In the genomic region with DNA sequence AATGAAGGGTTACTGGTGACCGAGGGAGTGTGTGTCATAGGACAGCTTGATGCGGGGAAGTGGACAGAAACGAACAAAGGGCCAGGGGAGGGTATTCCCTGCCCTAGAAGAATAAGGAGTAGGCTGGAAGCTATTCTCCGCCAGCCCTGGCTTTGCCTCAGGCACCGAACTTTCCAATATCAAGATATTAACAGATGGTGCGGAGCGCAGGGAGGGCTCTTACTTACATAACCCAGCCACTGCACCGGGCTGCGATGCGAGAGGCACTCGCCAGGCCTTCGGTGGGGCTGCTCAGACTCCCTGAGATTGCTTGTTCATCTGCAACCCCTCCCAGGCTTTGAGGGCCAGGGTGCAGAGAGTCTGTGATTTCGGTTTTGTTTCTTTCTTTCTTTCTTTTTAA, we compare ENCODE assay signal across 8 mouse cellular contexts. TPM values are rescaled to one million over a fixed set of nuclear protein-coding genes. Genes with fewer than 3 reads are reported as not detected.
DNase-seq lines count a peak whose midpoint lies in the region; ATAC-seq and TF ChIP-seq lines count a peak whose summit lies in the region.

No protein-coding gene starts in this region.

- H3K36me3 ChIP-seq in liver, adult 2 months (ENCODE audit: control insufficient read depth, insufficient read depth, low read length), result no peaks in the 10 kb centered on the region
- H3K36me3 ChIP-seq in heart, postnatal 0 days (replicated peaks; ENCODE audit: control insufficient read depth, insufficient read depth, low read length), result no peaks in the 10 kb centered on the region
- no peaks in the 10 kb centered on the region for H3K36me3 ChIP-seq in liver, embryonic 16.5 days (ENCODE audit: control insufficient read depth, insufficient read depth)
- no peaks in the 10 kb centered on the region for H3K36me3 ChIP-seq in thymus, adult 2 months (ENCODE audit: control insufficient read depth, insufficient read depth, low read length)

- no peak for TF ChIP-seq EP300 in heart, postnatal 0 days (IDR thresholded peaks at IDR 0.05; ENCODE audit: low read depth)

- no peaks in the 10 kb centered on the region for H3K27me3 ChIP-seq in liver, adult 2 months (ENCODE audit: control insufficient read depth, insufficient read depth, low read length)
- H3K27me3 ChIP-seq in heart, postnatal 0 days (ENCODE audit: control insufficient read depth, insufficient read depth, low read length), result peaks cover 11% of the 10 kb centered on the region; the same call in 1 of the 2 replicates
- H3K27me3 ChIP-seq in liver, embryonic 16.5 days (ENCODE audit: control insufficient read depth, insufficient read depth, low read depth, low read length), result peaks cover 71% of the 10 kb centered on the region
- H3K27me3 ChIP-seq in thymus, adult 2 months (ENCODE audit: control insufficient read depth, insufficient read depth, low read length), result peaks cover 22% of the 10 kb centered on the region

- peaks cover 15% of the 10 kb centered on the region for H3K4me1 ChIP-seq in liver, adult 2 months (ENCODE audit: control insufficient read depth, insufficient read depth, low read length)
- H3K4me1 ChIP-seq in heart, postnatal 0 days (ENCODE audit: control insufficient read depth, insufficient read depth), result no peaks in the 10 kb centered on the region
- H3K4me1 ChIP-seq in liver, embryonic 16.5 days (ENCODE audit: control insufficient read depth, low read depth, low read length), result no peaks in the 10 kb centered on the region; the same call in 1 of the 2 replicates
- no peaks in the 10 kb centered on the region for H3K4me1 ChIP-seq in thymus, adult 2 months (replicated peaks; ENCODE audit: control insufficient read depth, insufficient read depth, low read length)

- TF ChIP-seq CTCF in liver, adult 2 months (IDR thresholded peaks at IDR 0.05; ENCODE audit: low read depth, low read length), result no peak
- TF ChIP-seq CTCF in heart, postnatal 0 days (IDR thresholded peaks at IDR 0.05; ENCODE audit: low read depth), result no peak
- no peak for TF ChIP-seq CTCF in thymus, adult 2 months (IDR thresholded peaks at IDR 0.05; ENCODE audit: borderline replicate concordance, control insufficient read depth, extremely low read depth, insufficient read depth, low read length, poor library complexity)

- peak; percentile 71 for DNase-seq in liver, adult 2 months (ENCODE audit: extremely low read depth, low read depth, low spot score)
- DNase-seq in liver, result no peak
- DNase-seq in cerebellum, postnatal 10 days, result peak; percentile 66 to 76
- no peak for DNase-seq in heart, postnatal 0 days (ENCODE audit: low spot score)
- no peak for DNase-seq in thymus, adult 2 months
- no peak for DNase-seq in urinary bladder, adult 2 months (ENCODE audit: low spot score)

- ATAC-seq in heart, postnatal 0 days (ENCODE audit: insufficient read depth, low read depth), result no peak
- ATAC-seq in liver, embryonic 16.5 days (ENCODE audit: low read depth), result no peak
- ATAC-seq in inflammation-experienced regulatory T-cells, adult 6 months, result no peak

- H3K4me2 ChIP-seq in heart, postnatal 0 days (ENCODE audit: low read depth, low read length), result peak overlapping the region; percentile 93
- peak overlapping the region; percentile 44 for H3K4me2 ChIP-seq in liver, embryonic 16.5 days (ENCODE audit: low read depth, low read length)

- peak overlapping the region; percentile 65 for H3K4me3 ChIP-seq in liver, adult 2 months (ENCODE audit: insufficient read depth, low read depth, low read length)
- H3K4me3 ChIP-seq in heart, postnatal 0 days (ENCODE audit: low read depth, low read length), result peak overlapping the region; percentile 45
- 0 out of 2 replicates have a peak overlapping the region, but pooled peaks have one; percentile 6 for H3K4me3 ChIP-seq in liver, embryonic 16.5 days (ENCODE audit: low read depth, low read length)
- H3K4me3 ChIP-seq in thymus, adult 2 months (ENCODE audit: control insufficient read depth, insufficient read depth, low read length), result no peak overlapping the region

- WGBS in liver, adult 2 months, result 3% methylated on average over 13 of the region's 13 CpGs
- 8% methylated on average over 13 of the region's 13 CpGs for WGBS in heart, postnatal 0 days
- whole genome bisulfite sequencing in liver, embryonic 16.5 days (ENCODE audit: insufficient replicate concordance), result 1% methylated on average over 13 of the region's 13 CpGs
- WGBS in thymus, adult 2 months, result 6% methylated on average over 13 of the region's 13 CpGs

- no peaks in the 10 kb centered on the region for H3K9me3 ChIP-seq in heart, postnatal 0 days (replicated peaks; ENCODE audit: control insufficient read depth, low read length)
- H3K9me3 ChIP-seq in liver, embryonic 16.5 days (replicated peaks; ENCODE audit: control insufficient read depth, low read length), result no peaks in the 10 kb centered on the region

- H3K9ac ChIP-seq in liver, adult 2 months (ENCODE audit: low read depth, low read length), result peak overlapping the region; percentile 94
- 0 out of 2 replicates have a peak overlapping the region, but pooled peaks have one; percentile 19 for H3K9ac ChIP-seq in heart, postnatal 0 days (replicated peaks; ENCODE audit: low read depth, low read length)
- no peak overlapping the region for H3K9ac ChIP-seq in liver, embryonic 16.5 days (ENCODE audit: low read depth, low read length)

- peak overlapping the region; percentile 93 for H3K27ac ChIP-seq in liver, adult 2 months (replicated peaks; ENCODE audit: insufficient read depth, low read depth, low read length)
- peak overlapping the region; percentile 71 for H3K27ac ChIP-seq in heart, postnatal 0 days (ENCODE audit: low read depth)
- H3K27ac ChIP-seq in liver, embryonic 16.5 days (ENCODE audit: low read length), result peak overlapping the region; percentile 37
- no peak overlapping the region for H3K27ac ChIP-seq in thymus, adult 2 months (ENCODE audit: control insufficient read depth, insufficient read depth, low read length)

- 0 out of 2 replicates have a peak, but pooled peaks have one; percentile 38 for TF ChIP-seq POLR2A in liver, adult 2 months (IDR thresholded peaks at IDR 0.05; ENCODE audit: extremely low read depth, insufficient read depth, low read length)
- no peak for TF ChIP-seq POLR2A in thymus, adult 2 months (IDR thresholded peaks at IDR 0.05; ENCODE audit: control insufficient read depth, extremely low read depth, insufficient read depth, low read length, poor library complexity)

- peaks cover 5% of the 10 kb centered on the region for H3K79me2 ChIP-seq in liver, adult 2 months (ENCODE audit: control insufficient read depth, insufficient read depth, low read length)

RNA-seq across cellular contexts. Expression of a gene that starts 3.7 kb away (rescaled TPM):
- total RNA-seq in liver, adult 2 months (2014; rRNA removed), result 20.1 and 27.1 TPM in 2 replicates
- 22.2 and 23.0 TPM in 2 replicates for polyA plus RNA-seq in liver, adult 2 months (2012; rRNA removed)
- 23.1 and 31.5 TPM in 2 replicates for total RNA-seq in heart, postnatal 0 days (2014; rRNA removed; ENCODE audit: low replicate concordance)
- polyA plus RNA-seq in heart, postnatal 0 days (2015; fragmentation: Nextera tagmentation; extraction: Ambion mirVana), result 17.3 and 17.8 TPM in 2 replicates
- polyA plus RNA-seq in liver, embryonic 16.5 days (2015; fragmentation: Nextera tagmentation; extraction: Ambion mirVana), result 6.8 and 7.6 TPM in 2 replicates
- under 1 TPM in 1 of 3 experiments, not detected in 2; 0.18 TPM for polyA plus RNA-seq in inflammation-experienced regulatory T-cells, adult 6 months (2017; shearing (Covaris generic))
- polyA plus RNA-seq in thymus, adult 2 months (2012; rRNA removed), result 0.43 and 0.71 TPM in 2 replicates
- 0.70 and 1.0 TPM in 2 replicates for polyA plus RNA-seq in urinary bladder, adult 2 months (2012; rRNA removed)

Comparison
In these comparisons a context has a peak if more than half of its experiments do, and no peak if none do; other contexts are left out.
1. DNase-seq: peak in liver, adult 2 months (single experiment) and cerebellum, postnatal 10 days (2 of 2); none in liver (single experiment), heart, postnatal 0 days (single experiment), thymus, adult 2 months (single experiment) and urinary bladder, adult 2 months (single experiment).